Mouse (Mus musculus) gastrocnemius, postnatal 25 days (tissue): Measurements from ENCODE around the gene Nprl3. TPM values are rescaled to one million over a fixed set of nuclear protein-coding genes. Genes with fewer than 3 reads are reported as not detected.

Experiments
- DNase-seq: peaks from one replicate; pipeline ENCODE4 v3.0.0; 2022
- total RNA-seq, 2 experiments: library from RNA; stranded (reverse); gene quantifications; 1 replicate in 1 of 2; 2 replicates in 1 of 2; pipeline ENCODE4 v1.2.3; 2021

The Nprl3 gene
- total RNA-seq, 2 experiments from 2014 or later: 21.7 to 23.3 TPM

- DNase-seq: no peak
Measured at GRCm38 (mm10) chr11:32245614-32246013, 21.9 kb downstream of the Nprl3 start.

GRCm38 (mm10) chr11:32244617-32245016 is 22.9 kb downstream of the Nprl3 start:
- no peak for DNase-seq

DNA sequence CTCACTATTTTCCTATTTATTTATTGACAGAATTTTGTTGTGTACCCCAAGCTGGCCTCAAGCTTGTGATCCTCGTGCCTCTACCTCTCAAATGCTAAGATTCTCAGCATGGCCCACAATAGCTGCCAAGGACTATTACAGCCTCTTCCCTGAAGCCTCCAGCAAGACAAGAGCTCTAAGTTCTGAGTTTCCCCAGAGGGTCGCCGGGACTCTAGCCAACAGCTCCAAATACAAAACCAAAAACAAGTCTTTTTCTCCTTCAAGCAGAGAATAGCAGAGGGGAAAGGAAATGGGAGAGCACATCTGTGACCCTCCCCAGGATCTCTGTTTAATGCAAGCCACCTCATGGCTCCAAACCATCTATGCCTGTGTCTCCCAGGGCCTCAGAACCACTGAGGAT is 23.4 kb downstream of the Nprl3 start:
- peak; percentile 60 for DNase-seq

GRCm38 (mm10) chr11:32243205-32243955 is 24.1 kb downstream of the Nprl3 start:
- DNase-seq: no peak

- DNase-seq: no peak
Measured at GRCm38 (mm10) chr11:32242209-32242608, 25.3 kb downstream of the Nprl3 start.

DNA sequence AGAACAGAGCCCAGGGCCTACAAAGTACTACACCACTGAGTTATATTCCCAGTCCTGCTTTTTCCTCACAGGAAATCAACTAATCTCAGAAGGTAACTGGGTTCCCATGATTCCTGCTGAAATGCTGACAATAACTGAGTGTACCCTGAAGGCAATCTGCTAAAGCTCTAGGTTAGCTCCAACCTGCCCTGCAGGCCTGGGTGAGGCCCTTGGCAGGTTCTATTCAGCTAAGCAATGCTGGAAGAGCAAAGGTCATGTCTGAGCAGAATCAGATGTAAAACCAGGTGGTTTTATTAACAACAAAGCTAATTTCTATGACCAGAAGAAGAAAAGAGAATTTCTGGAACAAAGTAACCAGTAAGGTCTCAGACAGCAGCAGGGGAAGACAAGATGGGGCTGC is 26.1 kb downstream of the Nprl3 start:
- DNase-seq: no peak

- peak; percentile 51 for DNase-seq
Measured at GRCm38 (mm10) chr11:32238093-32238860, 29.2 kb downstream of the Nprl3 start.

GRCm38 (mm10) chr11:32237411-32237795 is 30.1 kb downstream of the Nprl3 start:
- DNase-seq: no peak

GRCm38 (mm10) chr11:32236712-32237410 is 30.6 kb downstream of the Nprl3 start:
- DNase-seq: no peak

DNA sequence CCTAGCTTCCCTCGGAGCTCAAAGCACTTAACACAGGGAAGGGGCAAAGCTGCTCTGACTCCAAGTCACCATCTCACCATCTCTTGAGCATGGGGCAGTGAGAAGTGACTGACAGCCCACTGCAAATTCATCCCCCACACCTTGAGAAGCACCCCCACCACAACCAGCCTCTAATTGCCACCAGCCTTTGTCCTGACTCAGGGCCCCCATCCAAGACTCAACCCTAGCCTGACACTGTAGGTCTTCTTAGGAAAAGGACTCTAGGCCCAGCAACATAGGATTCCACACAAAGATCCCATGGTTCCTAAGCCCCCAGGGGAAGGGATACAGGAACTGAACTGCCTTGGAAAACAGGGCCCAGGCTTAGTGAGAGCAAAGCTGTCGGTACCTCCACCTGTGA is 31.4 kb downstream of the Nprl3 start:
- DNase-seq: no peak

DNA sequence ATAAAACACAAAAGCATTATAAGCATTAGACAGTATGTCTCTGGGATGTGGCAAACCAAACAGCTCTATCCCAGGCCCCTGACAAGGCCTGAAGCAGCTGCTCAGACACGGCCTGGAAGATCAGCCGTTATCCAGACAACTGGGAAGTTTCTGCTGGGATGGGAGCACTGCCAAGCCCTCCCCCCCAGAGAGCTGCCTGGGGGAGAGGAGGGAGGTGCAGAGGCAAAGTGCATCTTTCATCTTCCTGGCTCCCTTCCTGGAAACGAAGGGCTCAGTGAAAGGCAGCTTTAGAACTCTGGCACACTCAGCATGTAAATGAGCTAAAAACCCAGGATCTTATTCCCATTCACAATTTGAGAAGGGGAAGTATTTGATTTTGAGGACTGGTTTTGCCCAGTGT is 31.9 kb downstream of the Nprl3 start:
- DNase-seq: peak; percentile 83

- DNase-seq: no peak
Measured at GRCm38 (mm10) chr11:32234816-32235485, 32.6 kb downstream of the Nprl3 start.

DNA sequence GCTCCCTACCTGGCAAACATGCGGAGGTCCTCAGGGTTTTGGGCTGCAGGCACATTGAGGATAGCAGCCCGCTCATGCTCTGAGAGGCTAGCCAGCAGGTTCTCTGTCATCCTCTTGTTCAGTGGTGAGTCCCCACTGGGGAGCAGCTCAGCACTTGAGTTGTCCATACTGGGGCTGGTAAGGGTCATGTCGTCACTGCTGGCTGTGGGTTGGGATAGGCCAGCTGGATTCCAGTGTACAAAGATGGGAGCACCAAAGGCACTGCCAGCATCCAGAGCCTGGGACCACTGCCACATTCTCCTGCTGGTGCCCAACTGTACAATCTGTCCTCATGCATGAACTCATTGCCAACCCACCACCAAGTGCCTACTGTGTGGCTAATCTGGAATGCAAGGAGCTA is 33.6 kb downstream of the Nprl3 start:
- no peak for DNase-seq

- no peak for DNase-seq
Measured at GRCm38 (mm10) chr11:32232848-32233247, 34.7 kb downstream of the Nprl3 start.

DNA sequence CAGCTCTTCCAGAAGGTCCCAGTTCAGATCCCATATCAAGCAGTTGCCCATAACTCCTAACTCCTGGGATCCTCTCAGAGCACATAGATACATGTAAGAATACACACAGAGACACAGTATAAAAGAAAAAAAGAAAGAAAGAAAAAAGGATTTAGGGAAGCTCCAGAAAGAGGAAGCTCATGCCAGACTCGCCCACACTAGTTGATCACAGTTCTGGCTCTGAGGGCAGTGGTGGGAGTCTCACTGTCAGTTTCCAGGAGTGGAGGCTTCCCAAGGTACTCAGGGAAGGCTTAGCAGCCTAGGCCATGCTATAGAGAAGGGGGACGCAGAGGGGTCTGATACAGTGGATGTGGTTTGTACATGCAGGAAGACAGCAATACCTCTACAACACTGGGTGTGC is 36.4 kb downstream of the Nprl3 start:
- DNase-seq: no peak

DNA sequence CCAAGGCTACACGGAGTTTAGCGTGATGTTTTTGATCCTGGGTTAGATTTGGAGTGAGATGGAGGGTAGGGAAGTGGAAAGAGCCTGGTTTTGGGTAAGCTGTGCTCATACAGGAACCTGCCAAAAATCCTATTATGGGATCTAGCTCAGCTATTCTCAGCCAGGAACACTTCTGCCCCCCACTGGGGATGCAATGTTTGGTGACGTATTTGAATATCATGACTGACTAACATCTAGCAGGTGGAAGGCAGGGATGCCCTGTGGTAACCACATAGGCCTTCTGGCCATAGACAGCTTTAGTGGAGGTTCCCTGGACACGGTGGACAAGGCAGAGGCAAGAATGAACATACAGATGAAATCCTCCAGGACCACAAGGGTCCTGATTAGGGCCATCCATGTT is 37.3 kb downstream of the Nprl3 start:
- no peak for DNase-seq

GRCm38 (mm10) chr11:32228292-32228845 is 39.1 kb downstream of the Nprl3 start:
- DNase-seq: no peak

DNA sequence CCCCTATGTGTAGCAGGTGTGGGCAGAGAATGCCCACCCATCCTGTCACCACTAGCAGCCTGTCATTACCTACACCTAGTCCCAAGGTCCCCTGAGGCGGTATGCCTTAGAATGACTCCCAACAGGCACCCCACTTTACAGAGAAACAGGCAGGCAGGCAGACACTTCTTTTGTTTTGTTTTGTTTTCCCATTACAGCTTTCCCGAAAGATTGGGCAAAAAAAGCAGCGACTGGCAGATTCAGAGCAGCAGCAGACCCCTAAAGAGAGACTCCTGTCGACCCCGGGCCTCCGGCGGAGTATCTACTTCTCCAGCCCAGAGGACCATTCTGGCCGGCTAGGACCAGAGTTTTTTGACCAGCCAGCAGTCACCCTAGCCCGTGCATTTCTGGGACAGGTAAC is 40.0 kb downstream of the Nprl3 start:
- no peak for DNase-seq

GRCm38 (mm10) chr11:32227041-32227440 is 40.5 kb downstream of the Nprl3 start:
- DNase-seq: no peak

- DNase-seq: peak; percentile 85
Measured at GRCm38 (mm10) chr11:32226124-32226871, 41.2 kb downstream of the Nprl3 start, which contains the start of gene Mpg. Mpg (plus strand) TSS chr11:32226505.
